Mouse (Mus musculus): Measurements from ENCODE around the gene Olfr429. TPM values are rescaled to one million over a fixed set of nuclear protein-coding genes. Genes with fewer than 3 reads are reported as not detected.

The Olfr429 gene
- total RNA-seq, 2 experiments from 2014 or later, result not detected

Other genes with a start within 250 kb of the Olfr429 start
- under 1 TPM; 0.65 to 0.87 TPM for gene Ifi211, start 171.3 kb upstream of the Olfr429 start, total RNA-seq (2021)
- 10 to 100 TPM in 1 of 2 experiments, 1 to 10 TPM in 1; 8.4 to 10.1 TPM for gene Mndal, start 141.8 kb upstream of the Olfr429 start, total RNA-seq (2021)
- gene Ifi203, start 141.7 kb upstream of the Olfr429 start, total RNA-seq (2021), result 1 to 10 TPM; 6.4 to 6.5 TPM
- not detected for gene Ifi202b, start 101.6 kb upstream of the Olfr429 start, total RNA-seq (2021)
- under 1 TPM; 0.68 to 0.70 TPM for gene Ifi205, start 52.5 kb upstream of the Olfr429 start, total RNA-seq (2021)
- gene Olfr433, start 43.6 kb upstream of the Olfr429 start, total RNA-seq (2021), result not detected
- gene Olfr432, start 35.1 kb upstream of the Olfr429 start, total RNA-seq (2021), result not detected
- gene Olfr430, start 17.7 kb upstream of the Olfr429 start, total RNA-seq (2021), result not detected
- not detected for gene Olfr427, start 12.6 kb downstream of the Olfr429 start, total RNA-seq (2021)
- not detected for gene Olfr231, start 36.8 kb downstream of the Olfr429 start, total RNA-seq (2021)
- gene Olfr424, start 47.2 kb downstream of the Olfr429 start, total RNA-seq (2021), result not detected
- gene Olfr420, start 71.3 kb downstream of the Olfr429 start, total RNA-seq (2021), result not detected
- gene Spta1, start 88.4 kb downstream of the Olfr429 start, total RNA-seq (2021), result 10 to 100 TPM in 1 of 2 experiments, 1 to 10 TPM in 1; 5.0 to 10.4 TPM
- gene Olfr419, start 167.7 kb downstream of the Olfr429 start, total RNA-seq (2021), result not detected
- gene Mptx1, start 246.2 kb downstream of the Olfr429 start, total RNA-seq (2021), result not detected

Data from adrenal gland, postnatal 4 days (tissue).